Mouse (Mus musculus): ENCODE measurements around the gene Ccdc71l. TPM values are rescaled to one million over a fixed set of nuclear protein-coding genes. Genes with fewer than 3 reads are reported as not detected.

Ccdc71l gene
- 10.5 and 13.1 TPM in 2 replicates for polyA plus RNA-seq (2012)

- peak within 1 kb of the TSS; percentile 99 for H3K4me3 ChIP-seq (replicated peaks)
- peaks cover 10% of the 10 kb centered on the region for H3K27me3 ChIP-seq (ENCODE audit: control insufficient read depth)
- TF ChIP-seq GATA1 (IDR thresholded peaks at IDR 0.05; ENCODE audit: low read length) (no peak), TAL1 (IDR thresholded peaks at IDR 0.05; ENCODE audit: low read length) (no peak)
- H3K4me1 ChIP-seq (ENCODE audit: control insufficient read depth): peaks cover 25% of the 10 kb centered on the region
- H3K36me3 ChIP-seq (ENCODE audit: control insufficient read depth): peaks cover 24% of the 10 kb centered on the region
- no peaks in the 10 kb centered on the region for H3K9me3 ChIP-seq (ENCODE audit: control insufficient read depth, low read length)
Measured at GRCm38 (mm10) chr12:32378528-32379295, at the start of gene Ccdc71l. Ccdc71l (plus strand) TSS chr12:32378704.

DNA sequence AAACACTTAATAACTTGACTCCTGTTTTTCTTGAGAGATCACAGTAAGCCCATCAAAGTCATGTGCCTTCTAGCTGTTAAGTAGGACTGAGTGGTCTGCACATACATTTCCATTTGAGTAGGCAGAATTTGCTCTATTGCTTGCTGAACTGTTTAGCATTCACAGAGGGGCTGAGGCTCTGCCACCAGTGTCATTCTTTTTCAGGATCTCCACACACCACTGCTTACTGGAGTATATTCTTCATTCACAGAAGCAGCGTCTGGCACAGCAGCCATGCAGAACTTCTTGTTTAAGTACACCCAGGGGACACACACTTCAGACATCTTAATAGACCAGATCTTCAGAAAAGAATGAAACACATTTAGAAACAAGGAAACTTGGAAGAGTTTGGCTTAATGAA, 39.4 kb upstream of the Ccdc71l start:
- TF ChIP-seq GATA1 (IDR thresholded peaks at IDR 0.05; ENCODE audit: low read length) (no peak), TAL1 (IDR thresholded peaks at IDR 0.05; ENCODE audit: low read length) (no peak)
- Histone ChIP-seq H3K4me1 (ENCODE audit: control insufficient read depth) (peaks cover 8% of the 10 kb centered on the region), H3K9me3 (ENCODE audit: control insufficient read depth, low read length) (no peaks in the 10 kb centered on the region), H3K36me3 (ENCODE audit: control insufficient read depth) (no peaks in the 10 kb centered on the region), H3K4me3 (replicated peaks) (no peak overlapping the region), H3K27me3 (ENCODE audit: control insufficient read depth) (no peaks in the 10 kb centered on the region; the same call in 1 of the 2 replicates)

GRCm38 (mm10) chr12:32343487-32343886, 35.0 kb upstream of the Ccdc71l start:
- no peak for TF ChIP-seq TAL1 (IDR thresholded peaks at IDR 0.05; ENCODE audit: low read length)
- TF ChIP-seq GATA1 (IDR thresholded peaks at IDR 0.05; ENCODE audit: low read length): no peak
- peaks cover 29% of the 10 kb centered on the region for H3K4me1 ChIP-seq (ENCODE audit: control insufficient read depth)

GRCm38 (mm10) chr12:32346121-32346520, 32.4 kb upstream of the Ccdc71l start:
- Histone ChIP-seq H3K27me3 (ENCODE audit: control insufficient read depth) (no peaks in the 10 kb centered on the region), H3K4me1 (ENCODE audit: control insufficient read depth) (peaks cover 37% of the 10 kb centered on the region), H3K4me3 (replicated peaks) (no peak overlapping the region), H3K9me3 (ENCODE audit: control insufficient read depth, low read length) (no peaks in the 10 kb centered on the region), H3K36me3 (ENCODE audit: control insufficient read depth) (no peaks in the 10 kb centered on the region)
- TF ChIP-seq GATA1 (IDR thresholded peaks at IDR 0.05; ENCODE audit: low read length) (no peak), TAL1 (IDR thresholded peaks at IDR 0.05; ENCODE audit: low read length) (no peak)

More at GRCm38 (mm10) chr12:32343487-32343886, 35.0 kb upstream of the Ccdc71l start:
- H3K36me3 ChIP-seq (ENCODE audit: control insufficient read depth): no peaks in the 10 kb centered on the region
- no peaks in the 10 kb centered on the region for H3K27me3 ChIP-seq (ENCODE audit: control insufficient read depth)
- H3K9me3 ChIP-seq (ENCODE audit: control insufficient read depth, low read length): no peaks in the 10 kb centered on the region
- no peak overlapping the region for H3K4me3 ChIP-seq (replicated peaks)

- Histone ChIP-seq H3K27me3 (ENCODE audit: control insufficient read depth) (no peaks in the 10 kb centered on the region), H3K36me3 (ENCODE audit: control insufficient read depth) (no peaks in the 10 kb centered on the region), H3K4me3 (replicated peaks) (no peak overlapping the region), H3K9me3 (ENCODE audit: control insufficient read depth, low read length) (no peaks in the 10 kb centered on the region), H3K4me1 (ENCODE audit: control insufficient read depth) (peaks cover 55% of the 10 kb centered on the region)
- TF ChIP-seq GATA1 (IDR thresholded peaks at IDR 0.05; ENCODE audit: low read length) (no peak), TAL1 (IDR thresholded peaks at IDR 0.05; ENCODE audit: low read length) (no peak)
Measured at GRCm38 (mm10) chr12:32348493-32348892, 30.0 kb upstream of the Ccdc71l start.

DNA sequence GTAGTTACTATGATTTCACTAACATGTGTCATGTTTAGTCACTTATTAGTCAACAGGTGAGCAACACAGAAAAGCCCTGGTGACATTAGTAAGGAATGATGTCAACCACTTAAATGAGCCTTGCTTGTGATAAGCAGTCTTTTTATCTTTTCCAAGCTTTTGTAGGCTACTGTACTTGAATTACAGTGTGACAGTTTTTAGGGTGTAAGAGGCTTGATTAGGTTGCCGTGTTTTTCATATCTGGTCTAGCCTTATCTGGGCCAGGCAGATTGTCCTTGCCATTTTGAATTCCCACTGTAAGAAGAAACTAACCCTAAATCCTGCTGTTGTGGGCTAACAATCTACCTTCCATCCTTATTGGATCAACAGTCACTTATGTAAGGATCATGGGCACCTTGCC, 26.6 kb upstream of the Ccdc71l start:
- Histone ChIP-seq H3K4me3 (replicated peaks) (no peak overlapping the region), H3K27me3 (ENCODE audit: control insufficient read depth) (no peaks in the 10 kb centered on the region), H3K36me3 (ENCODE audit: control insufficient read depth) (no peaks in the 10 kb centered on the region; the same call in 1 of the 2 replicates), H3K9me3 (ENCODE audit: control insufficient read depth, low read length) (peaks cover 4% of the 10 kb centered on the region), H3K4me1 (ENCODE audit: control insufficient read depth) (peaks cover 43% of the 10 kb centered on the region)
- TF ChIP-seq GATA1 (IDR thresholded peaks at IDR 0.05; ENCODE audit: low read length) (peak; percentile 75), TAL1 (IDR thresholded peaks at IDR 0.05; ENCODE audit: low read length) (peak; percentile 58; the same call in 2 of the 3 replicates)

- peak overlapping the region; percentile 99 for H3K4me3 ChIP-seq (replicated peaks)
- TF ChIP-seq TAL1 (IDR thresholded peaks at IDR 0.05; ENCODE audit: low read length) (no peak), GATA1 (IDR thresholded peaks at IDR 0.05; ENCODE audit: low read length) (no peak)
- peaks cover 8% of the 10 kb centered on the region for H3K27me3 ChIP-seq (ENCODE audit: control insufficient read depth)
- H3K9me3 ChIP-seq (ENCODE audit: control insufficient read depth, low read length): no peaks in the 10 kb centered on the region
- H3K4me1 ChIP-seq (ENCODE audit: control insufficient read depth): peaks cover 31% of the 10 kb centered on the region
- peaks cover 24% of the 10 kb centered on the region for H3K36me3 ChIP-seq (ENCODE audit: control insufficient read depth)
Measured at GRCm38 (mm10) chr12:32379296-32379725, 807 bp downstream of the Ccdc71l start.

DNA sequence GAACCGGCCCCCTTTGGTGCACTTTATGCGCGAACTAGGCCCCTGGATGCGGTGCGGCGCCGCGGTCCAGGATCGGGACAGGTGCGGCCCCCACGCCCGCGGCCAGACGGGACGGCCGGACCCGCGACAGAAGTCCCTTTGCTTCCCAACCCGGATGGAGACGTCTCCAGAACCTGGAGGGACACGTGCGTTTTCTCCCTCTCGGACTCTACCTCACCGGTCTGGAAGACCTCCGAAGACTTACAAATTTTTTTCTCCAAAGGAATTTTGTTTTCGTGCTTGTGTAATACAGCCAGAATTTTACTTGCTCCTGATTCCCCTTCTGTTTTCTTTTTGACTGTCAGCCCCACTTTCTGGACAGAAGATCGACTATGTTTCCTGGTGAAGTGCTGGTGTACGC, 1.2 kb downstream of the Ccdc71l start:
- peaks cover 33% of the 10 kb centered on the region for H3K4me1 ChIP-seq (ENCODE audit: control insufficient read depth)
- H3K27me3 ChIP-seq (ENCODE audit: control insufficient read depth): peaks cover 7% of the 10 kb centered on the region
- no peaks in the 10 kb centered on the region for H3K9me3 ChIP-seq (ENCODE audit: control insufficient read depth, low read length)
- peak overlapping the region; percentile 99 for H3K4me3 ChIP-seq (replicated peaks)
- TF ChIP-seq TAL1 (IDR thresholded peaks at IDR 0.05; ENCODE audit: low read length) (no peak), GATA1 (IDR thresholded peaks at IDR 0.05; ENCODE audit: low read length) (no peak)
- peaks cover 24% of the 10 kb centered on the region for H3K36me3 ChIP-seq (ENCODE audit: control insufficient read depth)

DNA sequence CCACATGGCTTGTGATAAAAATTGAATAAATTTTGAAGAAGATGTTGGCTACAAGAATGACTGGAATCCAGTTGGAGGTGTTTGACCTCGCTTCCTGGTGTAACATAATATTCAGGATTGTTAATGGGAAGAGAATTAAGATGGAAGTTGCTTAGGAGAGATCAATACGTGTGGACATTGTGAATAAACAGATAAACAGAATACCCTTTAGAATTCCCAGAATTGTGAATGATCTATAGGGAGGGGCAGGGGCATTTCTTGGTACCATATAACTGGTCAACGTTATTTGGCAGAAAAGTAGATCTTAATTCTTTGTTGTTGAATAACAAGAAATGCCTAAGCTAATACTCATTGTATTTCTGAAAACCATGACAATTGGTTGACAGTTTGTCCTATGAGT, 2.0 kb downstream of the Ccdc71l start:
- no peak for TF ChIP-seq TAL1 (IDR thresholded peaks at IDR 0.05; ENCODE audit: low read length)
- Histone ChIP-seq H3K27me3 (ENCODE audit: control insufficient read depth) (no peaks in the 10 kb centered on the region; the same call in 1 of the 2 replicates), H3K36me3 (ENCODE audit: control insufficient read depth) (peaks cover 24% of the 10 kb centered on the region), H3K4me1 (ENCODE audit: control insufficient read depth) (peaks cover 33% of the 10 kb centered on the region), H3K4me3 (replicated peaks) (peak overlapping the region; percentile 99), H3K9me3 (ENCODE audit: control insufficient read depth, low read length) (no peaks in the 10 kb centered on the region)

Data from erythroblast, embryonic 14.5 days (primary cell).